Mouse (Mus musculus): ENCODE data around the gene Ypel5.
A peak's percentile ranks its signal among the peaks of the same experiment; 100 is the strongest.

Ypel5 gene

GRCm38 (mm10) chr17:72826916-72827534, 9.2 kb upstream of the Ypel5 start:
- no peak for DNase-seq (ENCODE audit: low read depth, low spot score)
- H3K36me3 ChIP-seq (ENCODE audit: control insufficient read depth, insufficient read depth, low read length, poor library complexity, severe bottlenecking) = no peaks in the 10 kb centered on the region
- no peaks in the 10 kb centered on the region for H3K27me3 ChIP-seq (ENCODE audit: control insufficient read depth, insufficient read depth, low read length, poor library complexity, severe bottlenecking)

GRCm38 (mm10) chr17:72828027-72828678, 8.1 kb upstream of the Ypel5 start:
- no peaks in the 10 kb centered on the region for H3K27me3 ChIP-seq (ENCODE audit: control insufficient read depth, insufficient read depth, low read length, poor library complexity, severe bottlenecking)
- no peak for DNase-seq (ENCODE audit: low read depth, low spot score)
- H3K36me3 ChIP-seq (ENCODE audit: control insufficient read depth, insufficient read depth, low read length, poor library complexity, severe bottlenecking) = no peaks in the 10 kb centered on the region

GRCm38 (mm10) chr17:72828687-72829086, 7.6 kb upstream of the Ypel5 start:
- DNase-seq (ENCODE audit: low read depth, low spot score) = no peak
- Histone ChIP-seq H3K27me3 (ENCODE audit: control insufficient read depth, insufficient read depth, low read length, poor library complexity, severe bottlenecking) (no peaks in the 10 kb centered on the region), H3K36me3 (ENCODE audit: control insufficient read depth, insufficient read depth, low read length, poor library complexity, severe bottlenecking) (no peaks in the 10 kb centered on the region)

GRCm38 (mm10) chr17:72837140-72837712, 973 bp downstream of the Ypel5 start:
- Histone ChIP-seq H3K36me3 (ENCODE audit: control insufficient read depth, insufficient read depth, low read length, poor library complexity, severe bottlenecking) (no peaks in the 10 kb centered on the region), H3K27me3 (ENCODE audit: control insufficient read depth, insufficient read depth, low read length, poor library complexity, severe bottlenecking) (no peaks in the 10 kb centered on the region)
- peak; percentile 92 for DNase-seq (ENCODE audit: low read depth, low spot score)

GRCm38 (mm10) chr17:72837824-72838474, 1.7 kb downstream of the Ypel5 start:
- DNase-seq (ENCODE audit: low read depth, low spot score) = peak; percentile 20
- H3K36me3 ChIP-seq (ENCODE audit: control insufficient read depth, insufficient read depth, low read length, poor library complexity, severe bottlenecking) = no peaks in the 10 kb centered on the region
- no peaks in the 10 kb centered on the region for H3K27me3 ChIP-seq (ENCODE audit: control insufficient read depth, insufficient read depth, low read length, poor library complexity, severe bottlenecking)

GRCm38 (mm10) chr17:72839000-72839399, 2.7 kb downstream of the Ypel5 start:
- DNase-seq (ENCODE audit: low read depth, low spot score) = no peak
- no peaks in the 10 kb centered on the region for H3K36me3 ChIP-seq (ENCODE audit: control insufficient read depth, insufficient read depth, low read length, poor library complexity, severe bottlenecking)
- H3K27me3 ChIP-seq (ENCODE audit: control insufficient read depth, insufficient read depth, low read length, poor library complexity, severe bottlenecking) = no peaks in the 10 kb centered on the region

- peaks cover 7% of the 10 kb centered on the region; the same call in 1 of the 2 replicates for H3K36me3 ChIP-seq (ENCODE audit: control insufficient read depth, insufficient read depth, low read length, poor library complexity, severe bottlenecking)
- no peak for DNase-seq (ENCODE audit: low read depth, low spot score)
- no peaks in the 10 kb centered on the region for H3K27me3 ChIP-seq (ENCODE audit: control insufficient read depth, insufficient read depth, low read length, poor library complexity, severe bottlenecking)
These were observed 8.1 kb downstream of the Ypel5 start for GRCm38 (mm10) chr17:72844393-72844792.

- Histone ChIP-seq H3K36me3 (ENCODE audit: control insufficient read depth, insufficient read depth, low read length, poor library complexity, severe bottlenecking) (peaks cover 7% of the 10 kb centered on the region; the same call in 1 of the 2 replicates), H3K27me3 (ENCODE audit: control insufficient read depth, insufficient read depth, low read length, poor library complexity, severe bottlenecking) (no peaks in the 10 kb centered on the region)
- no peak for DNase-seq (ENCODE audit: low read depth, low spot score)
These were observed 8.8 kb downstream of the Ypel5 start for GRCm38 (mm10) chr17:72844949-72845490.

GRCm38 (mm10) chr17:72845521-72845920, 9.3 kb downstream of the Ypel5 start:
- H3K36me3 ChIP-seq (ENCODE audit: control insufficient read depth, insufficient read depth, low read length, poor library complexity, severe bottlenecking) = peaks cover 7% of the 10 kb centered on the region; the same call in 1 of the 2 replicates
- DNase-seq (ENCODE audit: low read depth, low spot score) = no peak
- H3K27me3 ChIP-seq (ENCODE audit: control insufficient read depth, insufficient read depth, low read length, poor library complexity, severe bottlenecking) = no peaks in the 10 kb centered on the region

GRCm38 (mm10) chr17:72855298-72855697, 19.0 kb downstream of the Ypel5 start:
- Histone ChIP-seq H3K27me3 (ENCODE audit: control insufficient read depth, insufficient read depth, low read length, poor library complexity, severe bottlenecking) (no peaks in the 10 kb centered on the region), H3K36me3 (ENCODE audit: control insufficient read depth, insufficient read depth, low read length, poor library complexity, severe bottlenecking) (no peaks in the 10 kb centered on the region)
- DNase-seq (ENCODE audit: low read depth, low spot score) = peak; percentile 21

GRCm38 (mm10) chr17:72857677-72858633, 21.7 kb downstream of the Ypel5 start:
- DNase-seq (ENCODE audit: low read depth, low spot score) = peak; percentile 86

GRCm38 (mm10) chr17:72863226-72863625, 27.0 kb downstream of the Ypel5 start:
- no peak for DNase-seq (ENCODE audit: low read depth, low spot score)
- Histone ChIP-seq H3K36me3 (ENCODE audit: control insufficient read depth, insufficient read depth, low read length, poor library complexity, severe bottlenecking) (no peaks in the 10 kb centered on the region), H3K27me3 (ENCODE audit: control insufficient read depth, insufficient read depth, low read length, poor library complexity, severe bottlenecking) (no peaks in the 10 kb centered on the region)

More at GRCm38 (mm10) chr17:72857677-72858633, 21.7 kb downstream of the Ypel5 start:
- Histone ChIP-seq H3K27me3 (ENCODE audit: control insufficient read depth, insufficient read depth, low read length, poor library complexity, severe bottlenecking) (no peaks in the 10 kb centered on the region), H3K36me3 (ENCODE audit: control insufficient read depth, insufficient read depth, low read length, poor library complexity, severe bottlenecking) (no peaks in the 10 kb centered on the region)

GRCm38 (mm10) chr17:72866624-72867245, 30.5 kb downstream of the Ypel5 start:
- no peaks in the 10 kb centered on the region for H3K27me3 ChIP-seq (ENCODE audit: control insufficient read depth, insufficient read depth, low read length, poor library complexity, severe bottlenecking)
- no peaks in the 10 kb centered on the region for H3K36me3 ChIP-seq (ENCODE audit: control insufficient read depth, insufficient read depth, low read length, poor library complexity, severe bottlenecking)
- no peak for DNase-seq (ENCODE audit: low read depth, low spot score)
